Mouse (Mus musculus) myocyte (in vitro differentiated cells): ENCODE data around the gene Cpt1c. TPM values are rescaled to one million over a fixed set of nuclear protein-coding genes. Genes with fewer than 3 reads are reported as not detected.

Source experiments
- H3K27me3 ChIP-seq: one replicate; pipeline ENCODE4 v1.6.1; 2011; ENCODE audit not compliant: control insufficient read depth, insufficient read depth, insufficient read length
- H3K36me3 ChIP-seq: one replicate; pipeline ENCODE4 v1.6.1; 2011; ENCODE audit not compliant: control insufficient read depth, insufficient read depth
- H3K4me2 ChIP-seq: one replicate; pipeline ENCODE4 v1.6.1; 2011; ENCODE audit warnings: low read depth, control low read depth
- H3K4me3 ChIP-seq: one replicate; pipeline ENCODE4 v1.5.1; 2011; ENCODE audit warnings: mild to moderate bottlenecking, control low read depth, moderate library complexity
- H3K79me2 ChIP-seq: one replicate; pipeline ENCODE4 v1.6.1; 2011; ENCODE audit not compliant: control insufficient read depth, insufficient read depth
- H3ac ChIP-seq: one replicate; pipeline ENCODE4 v1.6.1; 2011; ENCODE audit not compliant: control insufficient read depth, insufficient read length
- CEBPB ChIP-seq: IDR thresholded peaks from 2 replicates; pipeline ENCODE4 v1.6.1; 2011; ENCODE audit warnings: mild to moderate bottlenecking, moderate library complexity; ENCODE audit not compliant: poor library complexity, insufficient read depth, severe bottlenecking
- E2F4 ChIP-seq: IDR thresholded peaks from one replicate; pipeline ENCODE4 v1.6.1; 2011; ENCODE audit warnings: mild to moderate bottlenecking, control low read depth, moderate library complexity; ENCODE audit not compliant: insufficient read depth
- MAX ChIP-seq: IDR thresholded peaks from one replicate; pipeline ENCODE4 v1.6.1; 2011; ENCODE audit warnings: low read depth, mild to moderate bottlenecking, control low read depth
- MYOD1 ChIP-seq, 3 experiments: IDR thresholded peaks; one replicate each; pipeline ENCODE4 v1.6.1; 2011; ENCODE audit warnings: control low read depth in 2 of 3, low read depth in 2 of 3, mild to moderate bottlenecking in 2 of 3, moderate library complexity in 1 of 3; ENCODE audit not compliant: insufficient read length in 2 of 3, control insufficient read depth in 1 of 3
- MYOG ChIP-seq, 3 experiments: IDR thresholded peaks; one replicate each; pipeline ENCODE4 v1.6.1; 2011; ENCODE audit warnings: control low read depth in 2 of 3, low read depth in 2 of 3, mild to moderate bottlenecking in 2 of 3; ENCODE audit not compliant: insufficient read length in 2 of 3, control insufficient read depth in 1 of 3, insufficient read depth in 1 of 3
- POLR2A ChIP-seq: IDR thresholded peaks from one replicate; pipeline ENCODE4 v1.6.1; 2011; ENCODE audit warnings: low read depth, mild to moderate bottlenecking, control low read depth, moderate library complexity; ENCODE audit not compliant: insufficient read length
- POLR2AphosphoS2 ChIP-seq: IDR thresholded peaks from one replicate; pipeline ENCODE4 v1.6.1; 2011; ENCODE audit warnings: low read depth, control low read depth; ENCODE audit not compliant: insufficient read length
- REST ChIP-seq: IDR thresholded peaks from one replicate; pipeline ENCODE4 v1.6.1; 2011; ENCODE audit warnings: mild to moderate bottlenecking, control low read depth, moderate library complexity; ENCODE audit not compliant: insufficient read depth, insufficient read length
- SRF ChIP-seq: IDR thresholded peaks from one replicate; pipeline ENCODE4 v1.6.1; 2011; ENCODE audit warnings: low read depth; ENCODE audit not compliant: control insufficient read depth, insufficient read length
- TCF12 ChIP-seq: IDR thresholded peaks from one replicate; pipeline ENCODE4 v1.6.1; 2011; ENCODE audit warnings: mild to moderate bottlenecking, control low read depth; ENCODE audit not compliant: poor library complexity, insufficient read depth, severe bottlenecking
- TCF3 ChIP-seq: IDR thresholded peaks from one replicate; pipeline ENCODE4 v1.6.1; 2011; ENCODE audit warnings: low read depth, control low read depth; ENCODE audit not compliant: insufficient read length
- USF1 ChIP-seq: IDR thresholded peaks from one replicate; pipeline ENCODE4 v1.6.1; 2011; ENCODE audit warnings: low read depth, mild to moderate bottlenecking, control low read depth, moderate library complexity
- polyA plus RNA-seq: library from polyadenylated mRNA; unstranded; fragments of >200 nt; fragmentation: generic; extraction: Trizol; gene quantifications from one replicate; pipeline ENCODE4 v1.2.1, GENCODE M21; 2012; ENCODE audit warnings: missing spikeins

The Cpt1c gene
- polyA plus RNA-seq, 1 experiment, result 2.7 TPM

DNA sequence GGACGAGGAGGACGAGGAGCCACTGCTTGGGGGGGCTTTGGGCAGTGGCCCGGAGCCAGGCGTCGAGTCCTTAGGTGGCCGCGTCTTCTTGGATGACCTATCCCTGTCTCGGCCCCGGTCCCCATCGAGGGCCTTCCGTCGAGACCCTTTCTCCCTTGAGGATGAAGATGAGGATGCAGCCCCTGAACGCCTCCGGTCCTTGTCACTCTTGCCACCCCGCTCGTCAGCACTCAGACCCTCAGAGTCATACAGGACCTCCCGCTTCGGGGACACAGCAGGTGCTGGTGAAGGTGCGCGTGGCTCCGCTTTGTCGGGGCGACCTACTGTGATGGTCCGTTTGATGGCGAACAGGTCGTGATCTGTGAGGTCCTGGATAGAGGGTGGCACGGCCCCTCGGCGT is 32.5 kb upstream of the Cpt1c start:
- Histone ChIP-seq H3K79me2 (peaks cover 19% of the 10 kb centered on the region), H3ac (no peak overlapping the region), H3K4me3 (no peak overlapping the region), H3K36me3 (peaks cover 15% of the 10 kb centered on the region), H3K27me3 (no peaks in the 10 kb centered on the region), H3K4me2 (no peak overlapping the region)
- TF ChIP-seq E2F4, result no peak
- TF ChIP-seq REST, result no peak
- TF ChIP-seq MYOD1 (IDR thresholded peaks at IDR 0.05; ENCODE audit: control insufficient read depth in 1 of 3, insufficient read length in 2 of 3, low read depth in 2 of 3), result no peak
- TF ChIP-seq USF1, result no peak
- TF ChIP-seq POLR2AphosphoS2, result no peak
- TF ChIP-seq TCF12, result no peak
- no peak for TF ChIP-seq MYOG (IDR thresholded peaks at IDR 0.05; ENCODE audit: control insufficient read depth in 1 of 3, insufficient read depth in 1 of 3, insufficient read length in 2 of 3, low read depth in 2 of 3)
- TF ChIP-seq TCF3, result no peak
- no peak for TF ChIP-seq MAX
- TF ChIP-seq CEBPB, result no peak

- no peak overlapping the region for H3ac ChIP-seq
- peaks cover 18% of the 10 kb centered on the region for H3K79me2 ChIP-seq
- H3K4me3 ChIP-seq, result no peak overlapping the region
- TF ChIP-seq E2F4, result no peak
- no peak for TF ChIP-seq USF1
- no peak for TF ChIP-seq CEBPB
- no peak for TF ChIP-seq TCF12
- no peak for TF ChIP-seq MAX
- no peak for TF ChIP-seq REST
- no peak for TF ChIP-seq POLR2AphosphoS2
- TF ChIP-seq SRF, result no peak
- peaks cover 9% of the 10 kb centered on the region for H3K36me3 ChIP-seq
- no peak overlapping the region for H3K4me2 ChIP-seq
- H3K27me3 ChIP-seq, result no peaks in the 10 kb centered on the region
These were observed 31.9 kb upstream of the Cpt1c start for GRCm38 (mm10) chr7:45006503-45006902.

DNA sequence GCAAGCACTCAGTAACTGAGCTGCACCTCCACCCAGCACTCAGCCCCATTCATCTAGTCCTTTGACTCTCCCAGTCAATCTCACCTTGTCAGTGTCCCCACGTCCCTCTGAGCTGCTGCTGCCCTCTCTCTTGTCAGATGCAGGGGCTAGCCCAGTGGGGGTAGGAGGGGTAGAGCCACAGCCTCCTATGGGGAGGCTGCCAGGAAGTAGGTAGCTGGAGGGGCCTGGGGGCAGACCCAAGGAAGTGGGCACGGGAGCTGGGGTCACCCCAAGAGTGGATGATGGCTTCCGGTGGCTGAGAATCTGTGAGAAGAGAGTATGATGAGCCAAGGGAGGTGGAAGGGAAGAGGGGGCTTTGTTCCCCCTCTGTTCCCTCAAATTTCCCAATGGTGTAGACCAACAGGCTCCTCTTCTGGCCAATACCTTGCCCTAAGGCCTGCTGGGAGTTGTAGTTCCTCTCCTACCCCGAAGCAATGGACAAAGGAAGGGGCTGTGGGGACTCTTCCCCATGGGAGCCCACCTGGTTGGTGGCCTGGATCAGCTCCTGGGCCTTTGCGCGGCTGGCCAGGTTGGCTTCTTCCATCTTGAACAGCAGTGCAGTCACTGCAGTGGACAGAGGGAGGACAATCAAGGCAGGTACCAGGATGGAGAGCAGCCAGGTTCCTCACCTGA is 30.8 kb upstream of the Cpt1c start:
- peaks cover 14% of the 10 kb centered on the region for H3K79me2 ChIP-seq
- H3K4me3 ChIP-seq, result no peak overlapping the region
- TF ChIP-seq TCF12, result no peak
- TF ChIP-seq REST, result no peak
- no peak for TF ChIP-seq MAX
- no peak for TF ChIP-seq MYOG (IDR thresholded peaks at IDR 0.05; ENCODE audit: control insufficient read depth in 1 of 3, insufficient read depth in 1 of 3, insufficient read length in 2 of 3, low read depth in 2 of 3)
- no peak for TF ChIP-seq MYOD1 (IDR thresholded peaks at IDR 0.05; ENCODE audit: control insufficient read depth in 1 of 3, insufficient read length in 2 of 3, low read depth in 2 of 3)
- TF ChIP-seq POLR2AphosphoS2, result no peak
- no peak for TF ChIP-seq E2F4
- no peak for TF ChIP-seq POLR2A
- TF ChIP-seq SRF, result no peak
- TF ChIP-seq TCF3, result no peak
- H3K36me3 ChIP-seq, result peaks cover 6% of the 10 kb centered on the region
- no peak overlapping the region for H3K4me2 ChIP-seq
- H3K27me3 ChIP-seq, result no peaks in the 10 kb centered on the region
- H3ac ChIP-seq, result no peak overlapping the region

DNA sequence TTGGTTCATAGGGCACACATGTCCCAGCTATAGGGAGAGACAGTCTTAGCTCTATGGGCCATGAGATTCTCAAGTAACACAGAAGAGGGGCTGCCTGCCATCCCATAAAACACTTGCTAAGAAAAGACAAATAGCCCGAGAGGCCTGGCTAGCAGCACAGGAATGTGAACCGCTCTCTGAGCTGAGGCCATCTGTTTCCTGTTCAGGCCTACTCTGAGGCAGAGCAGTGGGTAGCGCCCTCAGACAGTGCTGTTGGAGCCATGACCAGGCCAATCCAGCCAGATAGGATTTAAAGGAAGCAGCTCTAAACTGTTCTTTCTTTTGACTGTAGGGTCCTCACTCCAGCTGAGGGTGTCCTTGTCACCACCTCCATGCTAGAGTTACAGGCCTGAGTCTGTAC is 29.9 kb upstream of the Cpt1c start:
- TF ChIP-seq MAX (no peak), TCF3 (no peak), POLR2AphosphoS2 (no peak), CEBPB (no peak), POLR2A (no peak), USF1 (no peak), REST (no peak), TCF12 (no peak)
- H3K4me3 ChIP-seq, result no peak overlapping the region
- no peak overlapping the region for H3ac ChIP-seq
- peaks cover 14% of the 10 kb centered on the region for H3K79me2 ChIP-seq
- H3K36me3 ChIP-seq, result no peaks in the 10 kb centered on the region
- H3K27me3 ChIP-seq, result no peaks in the 10 kb centered on the region
- H3K4me2 ChIP-seq, result no peak overlapping the region

- no peaks in the 10 kb centered on the region for H3K27me3 ChIP-seq
- H3K36me3 ChIP-seq, result no peaks in the 10 kb centered on the region
- peaks cover 20% of the 10 kb centered on the region for H3K79me2 ChIP-seq
- TF ChIP-seq MYOG (IDR thresholded peaks at IDR 0.05; ENCODE audit: control insufficient read depth in 1 of 3, insufficient read depth in 1 of 3, insufficient read length in 2 of 3, low read depth in 2 of 3) (peak in 2 of 3 experiments; percentile 21 to 35), SRF (no peak), MYOD1 (IDR thresholded peaks at IDR 0.05; ENCODE audit: control insufficient read depth in 1 of 3, insufficient read length in 2 of 3, low read depth in 2 of 3) (peak in 1 of 3 experiments; percentile 72), CEBPB (no peak), REST (no peak), POLR2A (peak; percentile 43), POLR2AphosphoS2 (peak; percentile 87)
- H3ac ChIP-seq, result no peak overlapping the region
- no peak overlapping the region for H3K4me3 ChIP-seq
- H3K4me2 ChIP-seq, result no peak overlapping the region
These were observed 27.8 kb upstream of the Cpt1c start for GRCm38 (mm10) chr7:45002440-45002839.
